Mouse (Mus musculus) kidney, embryonic 14.5 days (tissue): ENCODE results near the gene Tgfbrap1. TPM values are rescaled to one million over a fixed set of nuclear protein-coding genes. Genes with fewer than 3 reads are reported as not detected.
"Not testable (repeated sequence)": the region's sequence is repeated elsewhere in the genome, so short reads cannot be mapped to it uniquely, and the experiment has no call there.

Experiments
- ATAC-seq: fragments of 200-750 bp; cut with Nextera tagmentation; 2 replicates; pipeline ENCODE4 v1.8.0; 2017; ENCODE audit warnings: moderate number of reproducible peaks, mild to moderate bottlenecking, moderate TSS enrichment, moderate library complexity; ENCODE audit not compliant: low FRiP score, low TSS enrichment
- H3K27ac ChIP-seq: fragments of 300-500 bp; sonication (generic); 2 replicates; pipeline ENCODE4 v1.5.1; 2014; ENCODE audit warnings: low read depth, mild to moderate bottlenecking, low read length, moderate library complexity, mixed read lengths
- H3K27me3 ChIP-seq: fragments of 300-500 bp; sonication (generic); 2 replicates; pipeline ENCODE4 v1.6.1; 2014; ENCODE audit warnings: mild to moderate bottlenecking, low read length; ENCODE audit not compliant: control insufficient read depth, insufficient read depth
- H3K36me3 ChIP-seq: fragments of 300-500 bp; sonication (generic); 2 replicates; pipeline ENCODE4 v1.6.1; 2014; ENCODE audit warnings: low read length, mixed read lengths; ENCODE audit not compliant: control insufficient read depth, insufficient read depth
- H3K4me1 ChIP-seq: fragments of 300-500 bp; sonication (generic); 2 replicates; pipeline ENCODE4 v1.6.1; 2014; ENCODE audit warnings: low read length, mixed read lengths; ENCODE audit not compliant: control insufficient read depth, insufficient read depth
- H3K4me2 ChIP-seq: fragments of 300-500 bp; sonication (generic); replicated peaks from 2 replicates; pipeline ENCODE4 v1.6.1; 2014; ENCODE audit warnings: low read depth, mild to moderate bottlenecking, low read length
- H3K4me3 ChIP-seq: fragments of 300-500 bp; sonication (generic); 2 replicates; pipeline ENCODE4 v1.5.1; 2014; ENCODE audit warnings: mild to moderate bottlenecking, low read length
- H3K9ac ChIP-seq: fragments of 300-500 bp; sonication (generic); 2 replicates; pipeline ENCODE4 v1.6.1; 2014; ENCODE audit warnings: low read depth, mild to moderate bottlenecking, low read length, moderate library complexity
- H3K9me3 ChIP-seq: fragments of 300-500 bp; sonication (generic); 2 replicates; pipeline ENCODE4 v1.6.1; 2016; ENCODE audit warnings: low read length; ENCODE audit not compliant: control insufficient read depth
- WGBS: fragments of 180-500 bp; shearing (Covaris S2); extraction: QIAGEN DNeasy Blood & Tissue Kit; methylation state at CpG from one replicate; pipeline ENCODE4 v1.1.7; 2014; 5-methylcytosine and 5-hydroxymethylcytosine counted together
- polyA plus RNA-seq: library from polyadenylated mRNA; unstranded; fragments of >200 nt; fragmentation: Nextera tagmentation; extraction: Ambion mirVana; gene quantifications from 2 replicates; pipeline ENCODE4 v1.2.1, GENCODE M21; 2014

Gene Tgfbrap1
- polyA plus RNA-seq, 1 experiment from 2014 or later, result 13.6 TPM

DNA sequence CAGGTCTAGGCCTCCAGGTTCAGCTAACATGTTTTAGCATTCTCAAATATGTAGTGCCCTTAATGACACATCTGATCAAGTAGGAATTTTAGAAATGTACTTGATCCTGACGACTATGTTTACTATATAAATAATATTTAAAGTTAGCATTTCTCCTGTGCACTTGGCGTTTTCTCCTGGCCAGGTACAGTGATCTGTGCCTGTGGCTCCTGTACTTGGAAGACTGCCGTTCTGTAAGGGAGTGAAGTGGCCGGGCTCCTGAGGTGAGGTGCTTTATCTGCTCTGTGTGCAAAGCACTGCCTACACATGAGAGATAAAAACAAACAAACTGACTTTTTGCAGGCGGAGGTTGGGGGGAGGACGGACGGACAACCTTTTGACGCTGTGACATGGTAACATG is 31.9 kb downstream of the Tgfbrap1 start:
- Histone ChIP-seq H3K4me3 (no peak overlapping the region), H3K36me3 (peaks cover 12% of the 10 kb centered on the region), H3K4me2 (no peak overlapping the region), H3K4me1 (no peaks in the 10 kb centered on the region), H3K27me3 (no peaks in the 10 kb centered on the region), H3K9ac (no peak overlapping the region), H3K9me3 (no peaks in the 10 kb centered on the region), H3K27ac (no peak overlapping the region)
- WGBS, result 92% methylated on average over 8 of the region's 8 CpGs
- no peak for ATAC-seq

DNA sequence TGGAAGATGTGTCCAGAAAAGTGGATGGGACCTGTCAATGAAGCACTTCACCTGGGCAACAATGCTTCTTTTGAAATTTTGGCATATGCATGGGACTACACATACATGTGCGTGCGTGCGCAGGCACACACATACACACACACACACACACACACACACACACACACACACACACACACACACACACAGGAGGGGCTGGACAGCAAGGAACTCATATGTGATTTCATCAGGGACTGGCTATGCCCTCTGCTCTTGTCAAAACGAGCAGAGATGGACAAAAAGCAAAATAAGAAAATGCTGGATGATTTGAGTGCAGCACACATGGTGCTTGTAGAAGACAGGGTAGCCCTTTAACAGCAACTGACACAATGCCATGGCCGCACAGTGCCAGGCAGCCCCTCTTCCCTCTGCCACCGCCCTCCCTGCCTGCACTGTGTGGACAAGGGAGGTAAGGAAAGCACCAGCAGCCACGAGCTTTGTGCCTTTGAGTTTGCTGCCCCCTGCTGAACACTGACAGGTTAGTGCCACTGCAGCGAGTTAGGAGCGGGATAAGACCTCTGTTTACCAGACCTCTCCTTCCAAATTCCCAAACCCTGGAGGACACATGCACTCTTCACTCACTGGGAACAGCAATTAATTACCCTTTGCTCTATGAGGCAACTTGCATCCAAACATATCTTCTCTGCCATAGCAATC is 32.7 kb downstream of the Tgfbrap1 start:
- Histone ChIP-seq H3K4me1 (no peaks in the 10 kb centered on the region), H3K36me3 (peaks cover 15% of the 10 kb centered on the region), H3K4me2 (no peak overlapping the region), H3K9ac (no peak overlapping the region), H3K9me3 (no peaks in the 10 kb centered on the region), H3K27ac (no peak overlapping the region), H3K4me3 (no peak overlapping the region), H3K27me3 (no peaks in the 10 kb centered on the region)
- 56% methylated on average over 9 of the region's 9 CpGs for WGBS
- peak; percentile 95 for ATAC-seq

DNA sequence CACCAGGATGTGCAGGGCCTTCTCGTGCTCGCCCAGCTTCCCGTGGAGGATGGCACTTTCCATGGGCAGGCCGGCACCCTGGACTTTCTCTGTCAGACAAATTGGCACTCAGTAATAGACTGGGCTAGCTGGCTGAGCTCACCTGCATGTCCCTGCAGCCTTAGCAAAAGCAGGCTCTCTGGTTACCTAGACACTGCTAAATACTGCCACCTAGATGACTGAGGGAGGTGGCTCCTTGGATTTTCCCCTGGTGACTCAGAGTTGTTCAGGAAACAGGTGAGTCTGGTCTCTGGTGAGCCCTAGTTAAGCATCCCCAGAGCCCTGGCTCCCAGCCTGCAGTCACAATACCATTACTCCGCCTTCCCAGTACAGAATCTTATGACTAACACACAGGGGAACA is 46.5 kb downstream of the Tgfbrap1 start:
- WGBS, result 93% methylated on average over 5 of the region's 5 CpGs

DNA sequence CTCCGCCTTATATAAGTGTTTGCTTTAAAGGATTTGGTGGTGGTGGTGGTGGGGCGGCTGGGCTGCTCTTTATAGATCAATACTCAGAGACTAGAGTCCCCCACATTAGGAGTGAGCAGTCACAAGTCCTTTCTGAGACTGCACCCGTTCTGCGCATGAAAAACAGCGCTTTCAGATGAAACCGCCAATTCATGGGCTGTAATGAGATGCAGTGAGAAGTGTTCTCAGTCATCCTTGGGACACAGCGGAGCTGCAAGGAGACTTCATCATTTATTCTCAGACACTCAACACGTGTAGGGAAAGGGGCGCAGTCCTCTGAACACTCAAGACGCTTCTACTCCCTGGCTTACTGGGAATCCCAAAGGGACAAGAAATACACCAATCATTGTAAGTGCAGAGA is 50.6 kb downstream of the Tgfbrap1 start:
- no peak overlapping the region for H3K27ac ChIP-seq
- H3K36me3 ChIP-seq, result peaks cover 25% of the 10 kb centered on the region; the same call in 1 of the 2 replicates
- 0 out of 2 replicates have a peak, but pooled peaks cover 7% of the 10 kb centered on the region for H3K4me1 ChIP-seq
- no peak overlapping the region for H3K4me3 ChIP-seq
- no peaks in the 10 kb centered on the region for H3K9me3 ChIP-seq
- H3K27me3 ChIP-seq, result no peaks in the 10 kb centered on the region
- 88% methylated on average over 10 of the region's 10 CpGs for WGBS
- no peak overlapping the region for H3K4me2 ChIP-seq
- no peak for ATAC-seq
- H3K9ac ChIP-seq, result no peak overlapping the region

More for the DNA sequence above, 46.5 kb downstream of the Tgfbrap1 start:
- Histone ChIP-seq H3K36me3 (peaks cover 45% of the 10 kb centered on the region), H3K27me3 (no peaks in the 10 kb centered on the region), H3K4me1 (no peaks in the 10 kb centered on the region), H3K9me3 (no peaks in the 10 kb centered on the region), H3K4me2 (no peak overlapping the region), H3K9ac (no peak overlapping the region), H3K4me3 (no peak overlapping the region), H3K27ac (no peak overlapping the region)
- ATAC-seq, result peak; percentile 29; the same call in 1 of the 2 replicates

DNA sequence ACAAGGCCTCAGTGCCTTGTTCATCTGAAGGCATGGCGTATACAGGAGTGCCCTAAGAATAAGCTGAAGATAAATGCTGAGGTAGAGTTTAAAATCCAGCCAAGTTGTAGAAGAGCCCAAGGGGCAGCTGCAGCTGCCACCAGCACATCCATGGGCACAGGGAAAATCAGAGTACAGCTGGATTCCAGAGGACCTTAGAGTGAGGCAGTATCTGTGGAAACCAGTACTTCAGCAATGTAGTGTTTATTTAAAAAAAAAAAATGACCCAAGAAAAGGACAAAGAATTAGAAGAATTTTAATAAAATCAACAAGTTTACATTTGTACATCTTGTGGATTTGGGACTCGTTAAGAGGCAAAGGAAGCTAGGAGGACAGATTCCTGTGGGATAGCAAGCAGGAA is 51.4 kb downstream of the Tgfbrap1 start:
- WGBS, result 85% methylated on average over 2 of the region's 2 CpGs
- no peaks in the 10 kb centered on the region for H3K9me3 ChIP-seq

DNA sequence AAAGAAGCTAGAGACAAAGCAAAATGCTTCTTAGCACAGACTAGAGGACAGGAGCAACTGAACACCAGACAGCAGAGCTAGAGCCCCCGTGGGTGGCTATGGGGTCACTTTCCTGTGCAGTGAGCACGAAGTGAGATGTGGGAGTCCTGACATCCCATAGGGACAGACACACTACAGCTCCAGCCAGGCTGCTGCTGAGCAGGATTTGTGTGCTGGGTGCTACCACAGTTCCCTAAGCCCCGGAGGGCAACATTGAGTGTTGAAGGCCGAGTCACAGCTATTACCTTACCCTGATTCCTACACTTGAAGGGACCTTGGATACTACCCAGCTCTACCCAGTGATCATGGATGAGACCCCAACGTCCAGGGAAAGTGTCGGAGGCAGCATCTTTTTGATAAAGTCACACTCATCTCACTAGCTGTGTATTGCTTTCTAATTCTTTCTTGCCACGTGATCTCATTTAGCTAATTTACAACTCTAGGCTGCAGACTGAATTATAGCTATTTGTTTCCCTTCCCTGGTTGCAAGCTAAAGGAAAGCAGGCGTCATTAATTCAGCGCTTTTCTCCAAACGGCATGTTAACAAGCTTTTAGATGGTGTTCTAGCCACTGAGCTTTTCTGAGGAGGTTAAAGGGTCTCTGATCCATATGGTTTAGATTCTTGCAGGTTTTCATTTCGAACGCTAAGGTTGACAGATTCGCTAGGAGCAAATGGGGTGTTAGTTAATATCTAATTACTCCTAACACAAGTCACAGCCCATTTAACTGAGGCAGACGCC is 53.0 kb downstream of the Tgfbrap1 start:
- peak overlapping the region; percentile 19; the same call in 1 of the 2 replicates for H3K4me2 ChIP-seq
- ATAC-seq, result peak; percentile 61
- no peak overlapping the region for H3K9ac ChIP-seq
- 27% methylated on average over 14 of the region's 14 CpGs for WGBS
- H3K9me3 ChIP-seq, result no peaks in the 10 kb centered on the region
- H3K4me1 ChIP-seq, result 0 out of 2 replicates have a peak, but pooled peaks cover 7% of the 10 kb centered on the region
- peak overlapping the region; percentile 24; the same call in 1 of the 2 replicates for H3K27ac ChIP-seq
- H3K36me3 ChIP-seq, result peaks cover 15% of the 10 kb centered on the region; the same call in 1 of the 2 replicates
- H3K4me3 ChIP-seq, result no peak overlapping the region
- H3K27me3 ChIP-seq, result no peaks in the 10 kb centered on the region

More for the DNA sequence above, 51.4 kb downstream of the Tgfbrap1 start:
- no peaks in the 10 kb centered on the region for H3K27me3 ChIP-seq
- ATAC-seq, result no peak
- H3K4me3 ChIP-seq, result no peak overlapping the region
- no peak overlapping the region for H3K9ac ChIP-seq
- no peak overlapping the region for H3K27ac ChIP-seq
- H3K36me3 ChIP-seq, result peaks cover 24% of the 10 kb centered on the region; the same call in 1 of the 2 replicates
- 0 out of 2 replicates have a peak, but pooled peaks cover 7% of the 10 kb centered on the region for H3K4me1 ChIP-seq
- H3K4me2 ChIP-seq, result no peak overlapping the region

DNA sequence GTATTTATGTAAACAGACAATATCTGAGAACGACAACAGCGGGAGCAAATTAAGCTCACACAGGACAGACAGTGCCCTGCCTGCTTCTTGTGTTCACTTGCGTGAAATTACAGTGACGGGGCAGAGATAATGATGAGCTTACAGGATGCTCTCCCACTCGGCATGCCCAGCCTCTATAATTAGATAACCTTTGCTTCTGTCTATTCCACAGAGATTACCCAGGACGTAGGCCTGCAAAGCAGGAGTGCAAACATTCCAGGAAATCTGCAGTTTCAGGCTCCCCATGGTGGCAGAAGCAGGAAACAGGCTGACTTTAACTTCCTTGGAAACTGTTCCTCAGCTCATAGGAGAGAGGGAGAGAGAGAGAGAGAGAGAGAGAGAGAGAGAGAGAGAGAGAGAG is 56.2 kb downstream of the Tgfbrap1 start:
- Histone ChIP-seq H3K4me1 (0 out of 2 replicates have a peak, but pooled peaks cover 7% of the 10 kb centered on the region), H3K36me3 (no peaks in the 10 kb centered on the region), H3K4me2 (no peak overlapping the region), H3K9ac (no peak overlapping the region), H3K4me3 (no peak overlapping the region), H3K27ac (no peak overlapping the region), H3K27me3 (no peaks in the 10 kb centered on the region), H3K9me3 (no peaks in the 10 kb centered on the region)
- 44% methylated on average over 6 of the region's 6 CpGs for WGBS
- ATAC-seq, result no peak

DNA sequence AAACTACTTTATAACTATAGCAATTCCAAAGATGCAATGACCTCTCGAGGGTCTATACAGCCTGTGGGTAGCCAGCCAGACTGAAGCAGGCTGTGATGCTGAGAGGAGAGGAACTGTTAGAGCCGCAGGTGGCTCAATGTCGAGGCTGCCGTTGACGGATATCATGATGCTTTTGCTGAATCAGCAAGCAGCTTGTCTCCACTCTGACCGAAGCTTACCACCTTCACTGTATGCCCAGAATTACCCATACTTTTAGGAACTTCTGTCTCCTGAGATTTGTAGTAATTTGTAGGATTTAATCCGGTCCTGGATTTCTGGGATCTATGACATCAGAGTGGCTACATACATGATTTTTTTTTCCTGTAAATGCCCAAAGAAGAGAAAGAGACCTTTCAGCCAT is 62.4 kb downstream of the Tgfbrap1 start:
- WGBS, result 87% methylated on average over 7 of the region's 7 CpGs
- Histone ChIP-seq H3K9me3 (no peaks in the 10 kb centered on the region), H3K4me2 (no peak overlapping the region), H3K4me3 (no peak overlapping the region), H3K27me3 (no peaks in the 10 kb centered on the region), H3K27ac (no peak overlapping the region), H3K4me1 (no peaks in the 10 kb centered on the region), H3K36me3 (no peaks in the 10 kb centered on the region), H3K9ac (no peak overlapping the region)
- ATAC-seq, result no peak

DNA sequence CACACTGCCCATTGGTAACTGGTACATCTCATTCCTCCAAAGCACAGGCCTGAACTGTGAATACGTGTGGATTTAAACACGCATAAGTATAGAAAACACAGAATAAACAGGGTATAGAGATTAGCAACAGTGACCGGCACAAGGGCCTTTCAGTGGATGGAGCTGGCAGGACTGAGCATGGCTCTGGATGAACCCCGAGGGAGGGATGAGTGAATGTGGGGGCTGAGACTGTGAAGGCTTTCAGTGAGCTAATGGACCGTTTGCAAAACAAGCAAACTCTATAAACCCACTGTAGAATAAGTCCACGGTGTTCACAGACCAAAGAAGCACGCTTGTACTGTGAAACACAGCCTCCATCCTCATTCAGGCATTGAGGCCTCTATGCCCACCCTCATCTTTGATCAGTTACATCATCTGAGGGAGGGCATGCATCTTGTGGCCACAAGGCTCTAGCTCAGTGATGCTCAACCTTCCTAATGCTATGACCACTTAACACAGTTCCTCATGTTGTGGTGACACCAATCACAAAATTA is 83.2 kb downstream of the Tgfbrap1 start:
- not testable (repeated sequence) for H3K27ac ChIP-seq, H3K4me2 ChIP-seq, H3K9ac ChIP-seq, H3K36me3 ChIP-seq, H3K27me3 ChIP-seq, H3K4me3 ChIP-seq, H3K9me3 ChIP-seq, H3K4me1 ChIP-seq
- 77% methylated on average over 7 of the region's 7 CpGs for WGBS
- ATAC-seq, result peak; percentile 64; the same call in 1 of the 2 replicates
